Mouse (Mus musculus): ENCODE measurements around the gene Map4k3.

Map4k3 gene

DNA sequence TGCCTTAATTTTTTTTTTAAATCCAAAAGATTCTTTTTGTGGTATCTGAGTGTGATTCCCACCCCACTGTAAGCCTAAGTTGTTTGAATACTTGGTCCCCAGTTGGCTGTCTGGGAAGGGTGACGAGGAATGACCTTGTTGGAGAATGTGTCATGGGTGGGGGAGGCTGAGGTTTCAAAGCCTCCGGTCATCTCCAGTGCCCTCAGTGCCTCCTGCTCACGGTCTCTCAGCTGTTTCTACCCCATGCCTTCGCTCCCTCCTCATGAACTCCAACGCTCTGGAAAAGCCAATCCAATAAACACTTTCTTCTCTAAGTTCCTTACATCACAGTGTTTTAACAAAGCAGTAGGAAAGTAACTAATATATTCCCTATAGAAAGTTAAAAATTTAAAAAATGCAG lies 45.2 kb downstream of the Map4k3 start:
- no peak for DNase-seq

GRCm38 (mm10) chr17:80678190-80678589 lies 50.1 kb downstream of the Map4k3 start:
- no peak for DNase-seq

DNA sequence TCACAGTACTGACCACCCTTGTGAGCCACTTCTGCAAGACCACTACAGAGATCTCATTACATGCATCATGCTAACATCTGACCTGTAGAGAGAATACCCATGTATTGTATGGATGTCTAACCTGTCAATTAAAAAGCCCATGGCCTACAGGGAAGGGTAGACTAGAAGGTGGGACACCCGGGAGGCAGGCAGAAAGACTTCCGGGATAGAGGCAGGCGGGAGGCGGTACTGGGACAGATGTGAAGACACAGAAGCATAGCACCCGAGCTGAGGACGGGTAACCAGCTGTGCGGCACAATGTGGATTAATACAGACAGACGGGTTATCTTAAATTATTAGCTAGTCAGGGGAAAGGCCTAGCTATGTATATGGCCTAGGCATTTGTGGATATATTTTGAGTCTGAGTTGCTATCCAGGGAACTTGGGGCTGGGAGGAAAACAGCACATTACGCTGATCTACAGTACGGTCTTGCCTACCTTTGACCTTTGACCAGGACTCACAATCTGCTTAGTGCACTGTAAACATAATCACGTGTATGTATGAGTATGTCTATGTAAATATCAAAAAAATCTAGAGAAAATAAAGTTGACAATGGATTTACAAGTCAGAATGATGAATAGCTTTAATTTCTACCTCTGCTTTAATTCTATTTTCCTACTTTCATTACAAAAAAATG lies 51.3 kb downstream of the Map4k3 start:
- no peak for DNase-seq

GRCm38 (mm10) chr17:80676211-80676610 lies 52.1 kb downstream of the Map4k3 start:
- DNase-seq: no peak

GRCm38 (mm10) chr17:80670395-80670794 lies 57.9 kb downstream of the Map4k3 start:
- no peak for DNase-seq

DNA sequence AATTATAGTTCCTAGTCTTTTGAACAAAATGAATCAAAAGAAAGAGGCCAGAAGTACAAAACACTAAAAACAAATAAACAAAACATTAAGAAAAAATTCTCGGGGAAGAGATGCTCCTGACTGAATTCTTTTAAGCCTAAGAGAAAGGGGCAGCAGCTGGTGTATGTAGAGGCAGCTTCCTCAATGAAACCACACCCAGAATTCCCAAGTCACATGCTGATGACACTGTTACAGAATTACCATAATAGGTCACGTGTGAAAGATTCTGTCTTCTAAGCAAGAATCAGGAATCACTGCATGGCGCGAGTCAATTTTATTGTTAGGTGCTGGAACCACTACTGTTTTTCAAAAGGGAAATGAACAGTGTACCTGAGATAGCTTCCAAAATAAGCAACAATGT lies 64.7 kb downstream of the Map4k3 start:
- no peak for DNase-seq

GRCm38 (mm10) chr17:80662836-80663620 lies 65.3 kb downstream of the Map4k3 start:
- no peak for DNase-seq

- no peak for DNase-seq
Observed at GRCm38 (mm10) chr17:80661896-80662295, 66.4 kb downstream of the Map4k3 start.

DNA sequence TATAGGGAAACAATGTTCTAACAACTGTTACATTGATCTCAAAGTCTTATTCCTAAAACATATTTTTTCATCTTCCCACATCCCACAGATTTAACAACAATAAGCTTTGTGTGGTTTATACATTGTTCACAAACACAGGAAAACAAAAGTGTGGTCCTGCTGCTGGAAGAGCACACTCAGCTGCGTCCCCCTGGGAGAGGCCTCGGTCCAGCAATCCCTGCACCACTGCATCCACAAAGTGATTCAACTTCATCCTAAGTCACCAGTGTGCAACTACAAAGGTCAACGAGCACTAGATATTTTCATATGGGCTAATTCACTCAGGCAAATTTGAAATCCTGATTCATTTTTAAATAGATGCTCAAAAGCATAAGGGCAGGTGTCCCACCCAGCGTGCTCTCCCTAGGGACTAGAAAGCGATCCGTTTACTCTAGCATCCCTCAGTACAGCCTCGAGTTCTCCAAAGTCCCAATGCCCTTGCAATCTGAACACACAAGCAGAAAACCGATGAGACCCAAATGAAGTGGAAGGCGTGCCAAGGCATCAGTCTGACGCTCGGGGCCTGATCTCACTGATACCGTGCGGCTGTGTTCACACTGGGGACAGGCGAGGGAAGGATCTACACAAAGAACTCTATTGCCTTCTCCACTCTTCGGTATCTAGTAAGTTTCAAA lies 67.4 kb downstream of the Map4k3 start:
- peak in 1 of 2 experiments; percentile 51 for DNase-seq

DNA sequence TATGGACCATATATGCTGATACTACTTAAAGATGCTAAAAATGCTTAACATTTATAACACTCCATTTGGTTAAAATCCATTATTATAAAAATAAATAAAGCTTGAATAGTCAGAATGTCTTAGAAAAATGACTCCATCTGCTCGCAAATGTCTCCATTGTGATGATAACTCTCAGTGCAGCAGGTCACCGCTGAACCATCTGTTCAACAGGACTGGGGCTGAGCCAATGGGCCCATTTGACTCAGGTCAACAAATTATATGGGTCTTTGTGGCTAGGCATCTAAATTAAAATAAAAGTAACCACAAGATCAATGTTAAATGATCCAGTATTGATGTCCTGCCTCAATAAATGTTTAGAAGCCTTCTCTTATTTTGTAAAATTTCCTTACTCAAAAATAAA lies 68.1 kb downstream of the Map4k3 start:
- peak; percentile 84 to 90 for DNase-seq

- no peak for DNase-seq
Observed at GRCm38 (mm10) chr17:80659821-80660220, 68.5 kb downstream of the Map4k3 start.

DNA sequence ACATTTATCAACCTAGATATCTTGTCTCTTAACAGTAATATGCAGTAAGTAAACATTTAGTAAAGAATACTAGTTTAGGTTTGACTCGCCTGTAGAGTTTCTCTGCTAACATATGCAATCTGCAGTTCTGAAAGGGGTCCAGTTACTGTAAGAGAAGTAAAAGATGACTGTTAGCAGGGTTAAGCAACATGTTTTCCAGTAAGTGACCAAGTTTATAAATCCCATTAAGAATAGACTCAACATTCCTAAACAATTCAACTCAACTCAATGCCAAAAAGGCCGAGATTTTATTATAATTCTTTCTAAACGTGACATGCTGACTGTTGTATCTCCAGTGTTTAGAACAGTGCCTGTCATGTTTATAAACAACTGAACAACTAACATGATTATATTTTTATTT lies 74.0 kb downstream of the Map4k3 start:
- DNase-seq: no peak

DNA sequence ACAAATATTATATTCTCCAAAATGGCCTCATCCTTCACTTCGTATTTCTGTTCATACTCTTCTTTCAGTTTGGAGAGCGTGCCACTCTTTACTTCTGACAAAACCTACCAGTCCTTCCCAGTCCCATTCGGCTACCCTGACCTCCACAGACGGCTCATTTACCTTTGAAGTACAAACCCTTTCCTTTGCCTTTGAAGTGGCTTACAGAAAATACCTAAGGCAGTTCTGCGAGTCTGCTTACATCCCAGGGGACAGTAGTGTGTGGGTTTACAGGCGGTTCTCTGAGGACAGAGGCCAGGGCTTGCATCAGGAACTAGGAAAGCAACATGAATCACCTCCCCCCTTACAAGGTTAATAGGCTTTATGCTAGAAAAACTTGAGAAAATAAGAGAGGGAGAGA lies 75.5 kb downstream of the Map4k3 start:
- DNase-seq: no peak

GRCm38 (mm10) chr17:80646843-80647242 lies 81.4 kb downstream of the Map4k3 start:
- no peak for DNase-seq

- DNase-seq: peak in 1 of 2 experiments; percentile 25
Observed at GRCm38 (mm10) chr17:80646131-80646530, 82.2 kb downstream of the Map4k3 start.

DNA sequence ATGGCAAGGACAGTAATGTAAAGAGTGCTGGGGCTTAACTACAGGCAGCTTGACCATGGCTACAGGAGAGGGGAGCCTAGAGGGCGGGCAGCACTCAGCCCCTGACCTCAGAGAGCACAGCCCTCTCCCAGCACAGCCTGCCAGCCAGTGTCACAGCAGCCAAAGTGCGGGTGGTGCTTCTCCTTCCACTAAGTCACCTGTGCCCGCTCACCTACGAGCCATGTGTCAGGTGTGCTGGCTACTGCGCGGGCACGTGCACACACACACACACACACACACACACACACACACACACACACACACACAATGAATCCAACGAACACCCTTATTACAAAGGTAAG lies 82.6 kb downstream of the Map4k3 start:
- no peak for DNase-seq

- DNase-seq: no peak
Observed at GRCm38 (mm10) chr17:80644983-80645693, 83.1 kb downstream of the Map4k3 start.

DNA sequence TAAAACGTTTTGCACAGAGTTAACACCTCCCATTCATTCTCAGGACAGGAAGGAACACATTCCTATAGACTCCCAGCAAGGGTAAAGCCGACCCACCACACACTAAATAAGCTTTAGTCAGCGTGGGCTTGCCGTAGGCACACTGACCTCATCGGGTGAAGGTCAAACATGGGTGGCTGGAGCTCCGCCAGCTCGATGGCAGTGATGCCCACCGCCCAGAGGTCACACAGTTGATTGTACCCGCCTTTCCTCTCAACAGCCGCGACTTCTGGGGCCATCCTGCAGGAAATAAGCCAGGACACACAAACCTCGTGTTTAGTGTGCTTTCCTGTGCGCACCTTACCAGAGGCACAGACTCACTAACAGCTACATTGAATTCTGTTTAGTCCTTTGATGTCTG lies 83.7 kb downstream of the Map4k3 start:
- no peak for DNase-seq

DNA sequence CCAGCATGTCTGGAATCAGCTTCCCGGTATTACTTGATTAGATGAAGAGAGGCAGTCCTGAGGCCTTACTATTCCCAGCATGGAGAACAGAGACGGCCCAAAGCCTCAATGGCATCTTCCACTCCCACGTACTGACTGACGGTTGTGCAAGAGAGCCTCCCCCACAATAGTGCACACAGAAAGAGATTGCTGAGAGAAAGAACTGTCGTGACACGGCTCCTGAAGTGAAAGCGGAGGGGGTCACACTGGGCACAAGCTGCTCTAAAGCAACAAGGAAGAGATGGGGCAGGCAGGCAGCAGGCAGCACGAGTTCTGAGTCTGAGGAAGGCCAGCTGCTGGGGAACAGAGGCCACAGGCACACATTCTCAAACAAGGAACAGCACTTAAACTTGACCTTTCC lies 90.2 kb downstream of the Map4k3 start:
- DNase-seq: no peak

GRCm38 (mm10) chr17:80635794-80636193 lies 92.5 kb downstream of the Map4k3 start:
- no peak for DNase-seq

GRCm38 (mm10) chr17:80632846-80633245 lies 95.4 kb downstream of the Map4k3 start:
- no peak for DNase-seq

- DNase-seq: no peak
Observed at GRCm38 (mm10) chr17:80632354-80632753, 95.9 kb downstream of the Map4k3 start.

DNA sequence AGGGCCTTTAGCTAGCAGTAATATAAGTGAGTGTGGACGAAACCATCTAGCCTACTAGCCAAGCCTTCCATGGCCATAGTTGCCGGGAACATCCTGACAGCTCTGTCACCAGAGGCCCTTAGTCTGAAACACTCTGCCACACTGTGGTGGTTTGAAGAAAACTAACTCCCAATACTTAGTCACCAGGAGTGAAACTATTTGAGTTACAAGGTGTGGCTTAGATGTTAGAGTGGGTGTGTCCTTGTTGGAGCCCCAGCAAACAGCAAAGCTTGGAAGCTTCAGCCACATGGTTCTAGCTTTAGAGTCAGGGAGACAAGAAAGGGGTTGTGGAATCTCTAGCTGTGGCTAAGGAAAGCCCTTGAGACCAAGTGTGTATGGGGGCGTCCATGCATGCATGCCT lies 97.3 kb downstream of the Map4k3 start:
- no peak for DNase-seq

All from cerebellum, adult 18-20 months (tissue).